Mouse (Mus musculus) midbrain, embryonic 15.5 days (tissue): ENCODE results near the gene Ddx25. TPM values are rescaled to one million over a fixed set of nuclear protein-coding genes. Genes with fewer than 3 reads are reported as not detected.

Source experiments
- ATAC-seq: fragments of 200-750 bp; cut with Nextera tagmentation; replicated peaks from 2 replicates; pipeline ENCODE4 v1.8.0; 2017; ENCODE audit warnings: moderate TSS enrichment
- H3K27ac ChIP-seq: fragments of 300-500 bp; sonication (generic); 2 replicates; pipeline ENCODE4 v1.5.1; 2015; ENCODE audit warnings: mild to moderate bottlenecking, inconsistent platforms
- H3K27me3 ChIP-seq: fragments of 300-500 bp; sonication (generic); replicated peaks from 2 replicates; pipeline ENCODE4 v1.6.1; 2015; ENCODE audit warnings: inconsistent platforms
- H3K36me3 ChIP-seq: fragments of 300-500 bp; sonication (generic); replicated peaks from 2 replicates; pipeline ENCODE4 v1.6.1; 2015; ENCODE audit warnings: inconsistent platforms
- H3K4me1 ChIP-seq: fragments of 300-500 bp; sonication (generic); 2 replicates; pipeline ENCODE4 v1.6.1; 2015; ENCODE audit warnings: inconsistent platforms
- H3K4me2 ChIP-seq: fragments of 300-500 bp; sonication (generic); 2 replicates; pipeline ENCODE4 v1.6.1; 2015; ENCODE audit warnings: inconsistent platforms, mild to moderate bottlenecking, moderate library complexity
- H3K4me3 ChIP-seq: fragments of 300-500 bp; sonication (generic); 2 replicates; pipeline ENCODE4 v1.5.1; 2015; ENCODE audit warnings: mild to moderate bottlenecking, inconsistent platforms
- H3K9ac ChIP-seq: fragments of 300-500 bp; sonication (generic); 2 replicates; pipeline ENCODE4 v1.6.1; 2015; ENCODE audit warnings: mild to moderate bottlenecking, inconsistent platforms
- H3K9me3 ChIP-seq: fragments of 300-500 bp; sonication (generic); 2 replicates; pipeline ENCODE4 v1.6.1; 2016; ENCODE audit warnings: inconsistent platforms
- WGBS: fragments of 180-500 bp; shearing (Covaris S2); methylation state at CpG from one replicate; pipeline ENCODE4 v1.1.7; 2015; ENCODE audit warnings: mixed read lengths; 5-methylcytosine and 5-hydroxymethylcytosine counted together
- polyA plus RNA-seq: library from polyadenylated mRNA; unstranded; fragments of >200 nt; fragmentation: Nextera tagmentation; extraction: Ambion mirVana; gene quantifications from 2 replicates; pipeline ENCODE4 v1.2.1, GENCODE M21; 2015

The Ddx25 gene
- polyA plus RNA-seq, 1 experiment from 2014 or later: 30.0 TPM

DNA sequence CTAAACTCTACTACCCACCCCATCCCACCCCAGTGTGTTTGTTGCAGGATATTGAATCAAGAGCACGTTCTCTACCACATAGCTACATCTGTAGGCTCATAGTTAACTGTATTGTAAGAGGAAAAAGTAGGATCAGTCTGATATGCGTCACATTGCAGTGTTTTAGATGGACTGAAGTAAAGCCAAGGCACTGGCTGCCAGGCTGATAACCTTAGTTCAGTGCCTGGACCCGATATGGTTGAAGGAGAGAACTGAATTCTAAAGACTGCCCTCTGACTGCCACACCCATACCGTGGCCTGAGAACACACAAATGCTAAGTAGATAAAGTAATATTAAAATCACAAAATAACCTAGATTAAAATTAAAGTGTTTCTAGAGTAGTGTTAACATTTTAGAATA lies 22.5 kb downstream of the Ddx25 start:
- Histone ChIP-seq H3K36me3 (peaks cover 9% of the 10 kb centered on the region; the same call in 1 of the 2 replicates), H3K4me2 (no peak overlapping the region), H3K27ac (no peak overlapping the region), H3K4me1 (no peaks in the 10 kb centered on the region), H3K4me3 (no peak overlapping the region), H3K9ac (no peak overlapping the region), H3K27me3 (no peaks in the 10 kb centered on the region), H3K9me3 (no peaks in the 10 kb centered on the region)
- no peak for ATAC-seq
- whole genome bisulfite sequencing: 86% methylated on average over 4 of the region's 4 CpGs

DNA sequence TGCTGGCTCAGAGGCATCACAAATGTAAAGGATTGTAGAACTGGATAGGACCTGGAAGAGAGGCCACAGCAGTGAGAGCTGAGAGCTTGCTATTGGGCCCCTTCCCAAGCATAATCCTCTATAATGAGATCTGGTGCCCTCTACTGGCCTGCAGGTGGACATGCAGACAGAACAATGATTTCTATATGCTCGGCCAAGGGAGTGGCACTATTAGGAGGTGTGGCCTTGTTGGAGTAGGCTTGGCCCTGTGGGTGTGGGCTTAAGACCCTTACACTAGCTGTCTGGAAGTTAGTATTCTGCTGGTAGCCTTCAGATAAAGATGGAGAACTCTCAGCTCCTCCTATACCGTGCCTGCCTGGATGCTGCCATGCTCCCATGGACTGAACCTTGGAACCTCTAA lies 23.2 kb downstream of the Ddx25 start:
- Histone ChIP-seq H3K27me3 (no peaks in the 10 kb centered on the region), H3K4me3 (no peak overlapping the region), H3K36me3 (0 out of 2 replicates have a peak, but pooled peaks cover 3% of the 10 kb centered on the region), H3K27ac (no peak overlapping the region), H3K4me2 (no peak overlapping the region), H3K4me1 (no peaks in the 10 kb centered on the region), H3K9me3 (no peaks in the 10 kb centered on the region), H3K9ac (no peak overlapping the region)
- peak; percentile 90 for ATAC-seq
- WGBS: 8% methylated on average over 2 of the region's 2 CpGs

DNA sequence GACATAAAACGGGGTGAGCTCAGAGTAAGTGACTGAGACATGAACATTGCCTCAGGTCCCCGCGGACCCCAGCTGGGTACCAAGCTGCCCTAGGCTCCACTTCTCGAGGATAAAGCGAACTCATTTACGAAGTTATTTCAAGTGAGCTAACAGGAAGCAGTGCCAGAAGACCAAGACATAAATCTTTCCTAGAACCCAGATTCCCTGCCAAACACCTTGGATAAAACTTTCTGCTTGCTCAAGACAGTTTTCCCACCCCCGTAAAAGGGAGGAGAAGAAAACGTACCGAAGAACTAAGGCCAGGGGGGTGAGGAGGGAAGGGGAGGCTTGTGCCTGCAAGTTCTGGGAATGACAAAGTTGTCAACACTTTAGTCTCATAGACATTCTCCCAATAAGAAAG lies 25.1 kb downstream of the Ddx25 start:
- no peak for ATAC-seq
- Histone ChIP-seq H3K27me3 (no peaks in the 10 kb centered on the region), H3K4me3 (no peak overlapping the region), H3K36me3 (no peaks in the 10 kb centered on the region), H3K9me3 (no peaks in the 10 kb centered on the region), H3K27ac (no peak overlapping the region), H3K4me2 (no peak overlapping the region), H3K9ac (no peak overlapping the region), H3K4me1 (no peaks in the 10 kb centered on the region)
- WGBS: 82% methylated on average over 9 of the region's 9 CpGs

DNA sequence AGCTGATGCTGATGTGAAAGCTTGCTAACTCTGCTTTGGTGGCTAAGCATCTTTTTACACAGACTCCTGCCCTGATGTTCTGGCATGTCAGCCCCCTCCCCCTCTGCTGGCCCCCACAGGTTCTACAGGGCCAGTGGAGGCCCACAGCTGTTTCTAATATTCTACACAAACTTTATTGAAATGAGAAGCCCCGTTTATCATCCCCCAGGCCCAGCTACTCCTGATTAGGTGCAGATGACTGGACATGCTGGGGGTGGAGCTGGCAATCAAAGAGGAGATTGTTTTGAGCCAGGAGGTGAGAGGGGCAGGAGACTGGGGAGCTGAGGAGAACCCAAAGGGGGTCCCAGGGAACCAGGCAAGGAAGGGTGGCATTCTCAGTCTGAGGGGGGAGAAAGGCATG lies 28.5 kb downstream of the Ddx25 start:
- Histone ChIP-seq H3K9me3 (no peaks in the 10 kb centered on the region), H3K27ac (no peak overlapping the region), H3K36me3 (no peaks in the 10 kb centered on the region), H3K4me3 (no peak overlapping the region), H3K9ac (no peak overlapping the region), H3K27me3 (no peaks in the 10 kb centered on the region), H3K4me2 (no peak overlapping the region), H3K4me1 (no peaks in the 10 kb centered on the region)
- ATAC-seq: no peak
- 21% methylated on average over 1 of the region's 1 CpGs for WGBS

DNA sequence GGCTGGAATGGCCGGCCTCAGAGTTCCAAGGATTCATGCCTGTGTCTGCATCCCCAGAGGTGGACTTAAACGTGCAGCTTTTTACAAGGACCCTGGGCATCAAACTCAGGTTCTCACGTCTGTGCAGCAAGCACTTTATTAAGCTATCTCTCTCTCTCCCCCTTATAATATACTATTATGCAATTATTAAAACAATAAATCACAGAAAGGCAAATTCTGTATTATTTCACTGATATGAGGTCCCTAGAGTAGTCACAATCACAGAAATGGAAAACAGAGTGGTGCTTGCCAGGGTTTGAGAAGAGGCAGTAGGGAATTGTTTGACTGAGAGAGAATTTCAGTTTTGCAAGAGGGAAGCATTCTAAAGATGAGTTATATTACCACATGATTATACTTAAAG lies 29.2 kb downstream of the Ddx25 start:
- H3K4me1 ChIP-seq: peaks cover 3% of the 10 kb centered on the region
- no peaks in the 10 kb centered on the region for H3K36me3 ChIP-seq
- H3K27ac ChIP-seq: no peak overlapping the region
- WGBS: 70% methylated on average over 3 of the region's 3 CpGs
- no peak for ATAC-seq
- no peak overlapping the region for H3K4me2 ChIP-seq
- no peaks in the 10 kb centered on the region for H3K9me3 ChIP-seq
- H3K27me3 ChIP-seq: no peaks in the 10 kb centered on the region
- H3K9ac ChIP-seq: no peak overlapping the region
- no peak overlapping the region for H3K4me3 ChIP-seq

DNA sequence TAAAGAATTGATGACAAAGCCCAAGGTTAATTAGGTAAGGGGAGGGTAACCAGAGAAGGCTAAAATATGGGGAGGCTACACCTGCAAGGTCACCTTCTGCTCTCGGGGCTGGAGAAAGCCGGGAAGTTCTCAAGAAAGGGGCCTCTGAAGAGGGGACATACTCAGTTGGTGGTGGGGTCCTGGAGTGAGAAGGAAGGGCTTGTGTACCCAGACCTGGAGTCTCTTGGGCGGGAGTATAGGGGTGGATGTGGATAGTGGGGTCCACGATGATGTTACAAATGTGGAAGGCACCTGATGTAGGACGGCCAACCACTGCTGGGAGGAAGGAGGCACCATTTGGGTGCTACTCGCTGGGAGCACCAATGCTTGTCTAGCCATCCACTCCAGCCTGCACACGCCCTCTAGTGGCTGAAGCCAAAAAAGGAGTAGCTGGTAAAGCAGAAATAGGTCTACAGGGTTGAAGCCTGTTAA lies 34.4 kb downstream of the Ddx25 start:
- no peak overlapping the region for H3K4me3 ChIP-seq
- no peaks in the 10 kb centered on the region for H3K27me3 ChIP-seq
- H3K36me3 ChIP-seq: no peaks in the 10 kb centered on the region
- peak overlapping the region; percentile 51 for H3K27ac ChIP-seq
- H3K9ac ChIP-seq: no peak overlapping the region
- peak; percentile 81 for ATAC-seq
- WGBS: 17% methylated on average over 7 of the region's 7 CpGs
- peaks cover 12% of the 10 kb centered on the region for H3K4me1 ChIP-seq
- no peaks in the 10 kb centered on the region for H3K9me3 ChIP-seq
- H3K4me2 ChIP-seq: peak overlapping the region; percentile 0; the same call in 1 of the 2 replicates

DNA sequence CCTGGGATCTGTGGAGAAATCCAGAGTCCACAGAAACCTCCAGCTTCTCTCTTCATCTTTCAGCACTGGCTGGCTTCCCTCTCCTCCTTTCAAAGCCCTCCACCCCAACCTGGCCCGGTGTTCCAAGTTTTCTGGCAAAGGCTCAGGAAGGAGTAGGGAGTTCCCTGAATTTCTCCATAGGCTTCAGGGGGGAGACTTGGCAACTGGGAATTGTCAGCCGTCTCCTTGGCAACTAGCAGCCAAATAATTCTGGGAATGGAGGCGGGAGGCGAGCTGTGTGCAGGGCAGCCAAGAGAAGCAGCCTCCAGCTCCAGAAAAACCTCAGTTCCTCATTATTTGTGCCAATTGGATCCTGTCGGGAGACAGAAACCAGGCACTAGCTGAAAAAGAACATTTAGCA lies 34.8 kb downstream of the Ddx25 start:
- 10% methylated on average over 5 of the region's 5 CpGs for WGBS
- Histone ChIP-seq H3K9ac (no peak overlapping the region), H3K9me3 (no peaks in the 10 kb centered on the region), H3K4me2 (peak overlapping the region; percentile 0; the same call in 1 of the 2 replicates), H3K4me3 (no peak overlapping the region), H3K36me3 (no peaks in the 10 kb centered on the region), H3K27ac (peak overlapping the region; percentile 51), H3K4me1 (peaks cover 12% of the 10 kb centered on the region), H3K27me3 (no peaks in the 10 kb centered on the region)
- peak; percentile 87 for ATAC-seq

DNA sequence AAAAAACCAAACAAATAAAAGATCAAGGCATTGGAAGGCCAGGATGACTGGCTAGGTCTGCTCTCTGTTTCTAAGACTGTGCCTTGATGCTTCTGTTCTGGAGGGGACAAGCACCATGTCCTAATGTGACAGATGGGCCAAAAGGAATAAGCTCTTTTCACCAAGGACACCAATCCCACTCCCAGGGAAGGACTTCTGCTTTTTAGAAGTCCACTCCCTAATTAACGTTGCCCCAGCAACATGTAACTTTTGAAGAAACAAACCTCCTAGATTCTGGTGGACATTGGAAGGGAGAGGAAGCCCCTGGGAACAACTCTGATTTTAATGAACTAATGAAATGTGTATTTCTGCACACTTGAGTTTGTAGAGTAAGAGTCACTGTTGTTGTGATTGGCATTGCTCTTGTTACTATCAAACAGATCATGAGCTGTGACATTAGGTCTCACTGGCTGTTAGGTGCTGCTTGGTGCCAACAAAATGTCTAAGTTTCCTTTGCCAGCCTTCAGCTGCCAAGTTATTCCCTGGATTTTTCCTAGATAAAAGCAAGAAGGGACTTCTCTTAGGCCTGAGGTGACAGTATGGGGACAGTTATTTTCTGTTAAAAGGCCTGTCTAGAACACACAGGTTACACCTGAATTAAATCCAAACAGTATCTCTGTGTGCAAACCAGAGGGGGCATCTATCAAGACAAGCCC lies 35.4 kb downstream of the Ddx25 start:
- no peak overlapping the region for H3K9ac ChIP-seq
- H3K27ac ChIP-seq: no peak overlapping the region
- 68% methylated on average over 1 of the region's 1 CpGs for whole genome bisulfite sequencing
- H3K4me1 ChIP-seq: peaks cover 12% of the 10 kb centered on the region
- no peaks in the 10 kb centered on the region for H3K9me3 ChIP-seq
- H3K4me2 ChIP-seq: no peak overlapping the region
- H3K36me3 ChIP-seq: no peaks in the 10 kb centered on the region
- H3K27me3 ChIP-seq: no peaks in the 10 kb centered on the region
- H3K4me3 ChIP-seq: no peak overlapping the region
- ATAC-seq: no peak

DNA sequence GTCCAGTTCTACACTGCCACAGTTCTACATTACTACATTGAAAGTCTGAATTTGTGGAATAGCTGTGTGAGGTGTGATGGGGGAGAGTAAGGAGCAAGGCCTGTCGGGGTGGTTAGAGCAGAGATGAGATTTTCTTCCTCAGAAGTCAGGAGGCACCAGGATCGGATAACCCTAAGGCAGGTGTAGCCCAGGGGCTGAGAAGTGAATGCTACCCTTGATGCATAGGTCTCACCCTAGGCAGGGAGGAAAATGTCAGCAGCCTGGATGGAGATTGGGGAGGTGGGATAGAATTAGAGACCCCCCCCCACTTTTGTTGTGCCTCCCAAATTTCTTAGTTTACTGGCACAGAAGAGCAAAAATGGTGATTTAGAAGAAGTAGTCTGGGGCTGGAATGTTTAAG lies 36.1 kb downstream of the Ddx25 start:
- 72% methylated on average over 2 of the region's 2 CpGs for WGBS

DNA sequence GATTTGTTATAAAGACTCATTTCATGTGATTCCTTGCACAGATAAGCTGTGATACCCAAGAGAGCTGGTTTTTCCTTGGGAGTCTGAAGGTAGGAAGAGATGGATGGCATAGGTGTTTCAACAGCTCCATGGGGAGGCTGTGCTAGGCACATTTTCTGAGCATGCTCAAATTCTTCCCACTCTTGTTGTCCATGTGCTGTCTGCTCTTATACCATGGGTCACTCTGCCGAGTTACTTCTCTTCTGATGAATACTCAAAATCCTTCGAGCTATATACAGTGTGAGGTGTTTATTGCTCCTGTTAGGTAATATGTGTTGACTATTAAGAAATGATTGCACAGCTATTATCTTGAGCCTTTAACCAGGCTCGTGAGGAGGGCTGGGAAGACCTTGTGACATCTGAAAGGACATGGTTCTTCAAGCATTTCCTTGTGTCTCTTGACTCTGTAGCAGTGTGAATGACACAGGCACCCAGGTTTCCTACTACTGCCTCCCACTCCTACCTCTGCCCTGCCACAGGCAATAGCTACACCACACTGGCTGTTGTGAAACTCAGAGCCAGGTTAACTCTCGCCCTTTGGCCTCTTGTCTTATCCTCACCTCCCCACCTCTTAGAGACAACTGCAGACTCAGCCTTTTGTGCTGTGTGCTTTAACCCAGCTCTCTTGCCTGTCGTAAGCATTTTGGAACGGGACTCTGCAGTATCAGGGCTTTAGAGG lies 37.5 kb downstream of the Ddx25 start:
- Histone ChIP-seq H3K36me3 (no peaks in the 10 kb centered on the region), H3K4me2 (no peak overlapping the region), H3K27me3 (no peaks in the 10 kb centered on the region), H3K4me3 (no peak overlapping the region), H3K27ac (no peak overlapping the region), H3K4me1 (peaks cover 12% of the 10 kb centered on the region), H3K9me3 (no peaks in the 10 kb centered on the region), H3K9ac (no peak overlapping the region)
- 84% methylated on average over 6 of the region's 6 CpGs for WGBS
- no peak for ATAC-seq

More for the DNA sequence above, 36.1 kb downstream of the Ddx25 start:
- no peaks in the 10 kb centered on the region for H3K27me3 ChIP-seq
- H3K9me3 ChIP-seq: no peaks in the 10 kb centered on the region
- H3K4me2 ChIP-seq: no peak overlapping the region
- no peaks in the 10 kb centered on the region for H3K36me3 ChIP-seq
- peaks cover 12% of the 10 kb centered on the region for H3K4me1 ChIP-seq
- H3K9ac ChIP-seq: no peak overlapping the region
- no peak for ATAC-seq
- no peak overlapping the region for H3K27ac ChIP-seq
- no peak overlapping the region for H3K4me3 ChIP-seq

DNA sequence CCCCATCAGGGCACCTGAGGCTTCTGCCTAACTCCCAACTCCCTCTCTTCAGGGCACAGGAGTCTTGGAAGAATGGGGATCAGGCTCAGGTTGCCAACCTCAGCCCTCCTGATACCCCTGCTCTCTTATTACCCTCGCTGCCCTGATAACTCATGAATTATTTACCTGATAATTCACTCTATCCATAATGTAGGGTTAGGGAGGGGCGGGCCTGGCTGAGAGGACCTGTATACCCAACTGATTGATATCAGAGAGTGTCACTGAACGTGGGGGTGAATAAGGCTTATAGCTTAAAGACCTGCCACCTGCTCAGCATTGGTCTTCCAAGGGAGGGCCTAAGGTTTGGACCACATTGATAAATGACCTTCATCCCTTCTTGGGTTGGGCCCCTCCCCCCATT lies 40.2 kb downstream of the Ddx25 start, which contains the start of gene Gm1113:
Gene Gm1113, minus strand, starts transcription at position 101 of the 400 bp plus-strand sequence.
- Histone ChIP-seq H3K27ac (no peak within 1 kb of the TSS), H3K4me3 (no peak within 1 kb of the TSS), H3K9ac (no peak within 1 kb of the TSS), H3K4me1 (no peaks in the 10 kb centered on the region), H3K9me3 (no peaks in the 10 kb centered on the region), H3K4me2 (no peak within 1 kb of the TSS), H3K36me3 (no peaks in the 10 kb centered on the region), H3K27me3 (no peaks in the 10 kb centered on the region)
- 75% methylated on average over 3 of the region's 3 CpGs for WGBS
- no peak for ATAC-seq

DNA sequence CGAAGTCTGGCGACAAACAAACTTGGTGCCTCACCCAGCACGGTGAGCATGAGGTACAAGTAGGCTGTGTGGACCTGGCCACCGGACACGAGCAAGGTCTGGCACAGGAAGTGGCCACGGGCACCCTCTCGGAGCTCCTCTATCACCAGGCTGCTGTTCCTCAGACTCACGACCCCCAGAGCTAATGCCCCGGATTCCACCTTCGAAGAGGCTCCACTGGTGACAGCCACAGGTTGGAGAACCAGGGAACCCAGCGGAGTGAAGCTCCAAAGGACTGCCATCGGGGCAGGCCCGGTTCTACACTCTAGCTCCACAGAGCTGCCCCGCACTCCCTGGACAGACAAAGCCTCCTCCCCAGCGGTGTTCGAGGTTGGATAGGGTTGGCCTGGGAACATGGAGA lies 41.6 kb downstream of the Ddx25 start:
- no peak for ATAC-seq

More for the DNA sequence above, 41.6 kb downstream of the Ddx25 start:
- Histone ChIP-seq H3K27ac (no peak overlapping the region), H3K9ac (no peak overlapping the region), H3K4me3 (no peak overlapping the region), H3K4me1 (no peaks in the 10 kb centered on the region), H3K36me3 (no peaks in the 10 kb centered on the region), H3K4me2 (no peak overlapping the region), H3K9me3 (no peaks in the 10 kb centered on the region), H3K27me3 (no peaks in the 10 kb centered on the region)
- WGBS: 92% methylated on average over 16 of the region's 16 CpGs
